Mouse (Mus musculus): ENCODE measurements around the gene Pola2. TPM values are rescaled to one million over a fixed set of nuclear protein-coding genes. Genes with fewer than 3 reads are reported as not detected.
A peak's percentile ranks its signal among the peaks of the same experiment; 100 is the strongest.

The Pola2 gene
- polyA plus RNA-seq, 1 experiment, result 40.8 TPM

- Histone ChIP-seq H3K36me3 (ENCODE audit: control insufficient read depth, insufficient read depth, low read length) (no peaks in the 10 kb centered on the region), H3K4me1 (ENCODE audit: control insufficient read depth, insufficient read depth, insufficient read length, low read length) (peaks cover 6% of the 10 kb centered on the region; the same call in 1 of the 2 replicates), H3K27me3 (ENCODE audit: control insufficient read depth, insufficient read depth, low read length) (no peaks in the 10 kb centered on the region), H3K27ac (ENCODE audit: insufficient read depth, low read depth, low read length) (peak overlapping the region; percentile 83), H3K4me3 (ENCODE audit: low read depth, low read length) (peak overlapping the region; percentile 70)
- TF ChIP-seq POLR2A (IDR thresholded peaks at IDR 0.05; ENCODE audit: low read depth, low read length), result no peak; the same call in 1 of the 2 replicates
- peak; percentile 78; the same call in 1 of the 2 replicates for TF ChIP-seq CTCF (IDR thresholded peaks at IDR 0.05; ENCODE audit: extremely low read depth, insufficient read length, insufficient replicate concordance, low read depth, low read length)
- 0% methylated on average over 38 of the region's 38 CpGs for WGBS
These were observed 39.9 kb downstream of the Pola2 start for GRCm38 (mm10) chr19:5923990-5924712.

GRCm38 (mm10) chr19:5922963-5923362, 41.0 kb downstream of the Pola2 start:
- H3K27ac ChIP-seq (ENCODE audit: insufficient read depth, low read depth, low read length), result no peak overlapping the region
- H3K27me3 ChIP-seq (ENCODE audit: control insufficient read depth, insufficient read depth, low read length), result no peaks in the 10 kb centered on the region
- peaks cover 6% of the 10 kb centered on the region; the same call in 1 of the 2 replicates for H3K4me1 ChIP-seq (ENCODE audit: control insufficient read depth, insufficient read depth, insufficient read length, low read length)
- H3K36me3 ChIP-seq (ENCODE audit: control insufficient read depth, insufficient read depth, low read length), result peaks cover 7% of the 10 kb centered on the region
- WGBS, result 92% methylated on average over 3 of the region's 3 CpGs
- TF ChIP-seq POLR2A (IDR thresholded peaks at IDR 0.05; ENCODE audit: low read depth, low read length) (no peak), CTCF (IDR thresholded peaks at IDR 0.05; ENCODE audit: extremely low read depth, insufficient read length, insufficient replicate concordance, low read depth, low read length) (no peak)
- H3K4me3 ChIP-seq (ENCODE audit: low read depth, low read length), result no peak overlapping the region

- TF ChIP-seq POLR2A (IDR thresholded peaks at IDR 0.05; ENCODE audit: low read depth, low read length), result no peak
- no peak for TF ChIP-seq CTCF (IDR thresholded peaks at IDR 0.05; ENCODE audit: extremely low read depth, insufficient read length, insufficient replicate concordance, low read depth, low read length)
- H3K4me3 ChIP-seq (ENCODE audit: low read depth, low read length), result peak overlapping the region; percentile 2; the same call in 1 of the 2 replicates
- no peaks in the 10 kb centered on the region for H3K27me3 ChIP-seq (ENCODE audit: control insufficient read depth, insufficient read depth, low read length)
- peaks cover 13% of the 10 kb centered on the region for H3K36me3 ChIP-seq (ENCODE audit: control insufficient read depth, insufficient read depth, low read length)
- 72% methylated on average over 15 of the region's 15 CpGs for whole genome bisulfite sequencing
- H3K4me1 ChIP-seq (ENCODE audit: control insufficient read depth, insufficient read depth, insufficient read length, low read length), result peaks cover 6% of the 10 kb centered on the region; the same call in 1 of the 2 replicates
- H3K27ac ChIP-seq (ENCODE audit: insufficient read depth, low read depth, low read length), result no peak overlapping the region
These were observed 41.7 kb downstream of the Pola2 start for GRCm38 (mm10) chr19:5922119-5922942.

GRCm38 (mm10) chr19:5921715-5922114, 42.3 kb downstream of the Pola2 start:
- peaks cover 6% of the 10 kb centered on the region; the same call in 1 of the 2 replicates for H3K4me1 ChIP-seq (ENCODE audit: control insufficient read depth, insufficient read depth, insufficient read length, low read length)
- no peaks in the 10 kb centered on the region for H3K27me3 ChIP-seq (ENCODE audit: control insufficient read depth, insufficient read depth, low read length)
- H3K36me3 ChIP-seq (ENCODE audit: control insufficient read depth, insufficient read depth, low read length), result peaks cover 16% of the 10 kb centered on the region
- TF ChIP-seq CTCF (IDR thresholded peaks at IDR 0.05; ENCODE audit: extremely low read depth, insufficient read length, insufficient replicate concordance, low read depth, low read length) (no peak), POLR2A (IDR thresholded peaks at IDR 0.05; ENCODE audit: low read depth, low read length) (no peak)
- peak overlapping the region; percentile 14; the same call in 1 of the 2 replicates for H3K4me3 ChIP-seq (ENCODE audit: low read depth, low read length)
- 24% methylated on average over 9 of the region's 9 CpGs for WGBS
- H3K27ac ChIP-seq (ENCODE audit: insufficient read depth, low read depth, low read length), result no peak overlapping the region

GRCm38 (mm10) chr19:5913007-5913719, 50.8 kb downstream of the Pola2 start, which contains the start of gene Dpf2:
Gene Dpf2 (minus strand): TSS chr19:5913010.
- TF ChIP-seq CTCF (IDR thresholded peaks at IDR 0.05; ENCODE audit: extremely low read depth, insufficient read length, insufficient replicate concordance, low read depth, low read length) (no peak), POLR2A (IDR thresholded peaks at IDR 0.05; ENCODE audit: low read depth, low read length) (no peak)
- 7% methylated on average over 13 of the region's 13 CpGs for WGBS
- Histone ChIP-seq H3K4me1 (ENCODE audit: control insufficient read depth, insufficient read depth, insufficient read length, low read length) (peaks cover 12% of the 10 kb centered on the region; the same call in 1 of the 2 replicates), H3K36me3 (ENCODE audit: control insufficient read depth, insufficient read depth, low read length) (peaks cover 14% of the 10 kb centered on the region), H3K4me3 (ENCODE audit: low read depth, low read length) (peak within 1 kb of the TSS; percentile 91), H3K27ac (ENCODE audit: insufficient read depth, low read depth, low read length) (peak within 1 kb of the TSS; percentile 71), H3K27me3 (ENCODE audit: control insufficient read depth, insufficient read depth, low read length) (no peaks in the 10 kb centered on the region)

GRCm38 (mm10) chr19:5912103-5913006, 51.6 kb downstream of the Pola2 start:
- WGBS, result under 1% methylated on average over 59 of the region's 59 CpGs
- TF ChIP-seq POLR2A (IDR thresholded peaks at IDR 0.05; ENCODE audit: low read depth, low read length) (peak; percentile 87; the same call in 1 of the 2 replicates), CTCF (IDR thresholded peaks at IDR 0.05; ENCODE audit: extremely low read depth, insufficient read length, insufficient replicate concordance, low read depth, low read length) (no peak)
- H3K27me3 ChIP-seq (ENCODE audit: control insufficient read depth, insufficient read depth, low read length), result no peaks in the 10 kb centered on the region
- peak overlapping the region; percentile 91 for H3K4me3 ChIP-seq (ENCODE audit: low read depth, low read length)
- peaks cover 12% of the 10 kb centered on the region; the same call in 1 of the 2 replicates for H3K4me1 ChIP-seq (ENCODE audit: control insufficient read depth, insufficient read depth, insufficient read length, low read length)
- peaks cover 6% of the 10 kb centered on the region for H3K36me3 ChIP-seq (ENCODE audit: control insufficient read depth, insufficient read depth, low read length)
- peak overlapping the region; percentile 71 for H3K27ac ChIP-seq (ENCODE audit: insufficient read depth, low read depth, low read length)

All from small intestine, adult 2 months (tissue).